Mouse (Mus musculus) hindbrain, embryonic 13.5 days (tissue): ENCODE measurements around the gene Cfap161. TPM values are rescaled to one million over a fixed set of nuclear protein-coding genes. Genes with fewer than 3 reads are reported as not detected.
A peak's percentile ranks its signal among the peaks of the same experiment; 100 is the strongest.

Experiments
- ATAC-seq: fragments of 200-750 bp; cut with Nextera tagmentation; 2 replicates; pipeline ENCODE4 v1.8.0; 2017; ENCODE audit warnings: moderate TSS enrichment; ENCODE audit not compliant: low FRiP score
- H3K27ac ChIP-seq: fragments of 300-500 bp; sonication (generic); 2 replicates; pipeline ENCODE4 v1.5.1; 2015; ENCODE audit warnings: inconsistent platforms, mild to moderate bottlenecking, moderate library complexity
- H3K27me3 ChIP-seq: fragments of 300-500 bp; sonication (generic); 2 replicates; pipeline ENCODE4 v1.6.1; 2015; ENCODE audit warnings: mild to moderate bottlenecking, inconsistent platforms
- H3K36me3 ChIP-seq: fragments of 300-500 bp; sonication (generic); 2 replicates; pipeline ENCODE4 v1.6.1; 2015; ENCODE audit warnings: mild to moderate bottlenecking, inconsistent platforms
- H3K4me1 ChIP-seq: fragments of 300-500 bp; sonication (generic); replicated peaks from 2 replicates; pipeline ENCODE4 v1.6.1; 2015; ENCODE audit warnings: inconsistent platforms
- H3K4me2 ChIP-seq: fragments of 300-500 bp; sonication (generic); 2 replicates; pipeline ENCODE4 v1.6.1; 2015; ENCODE audit warnings: inconsistent platforms, mild to moderate bottlenecking, moderate library complexity
- H3K4me3 ChIP-seq: fragments of 300-500 bp; sonication (generic); 2 replicates; pipeline ENCODE4 v1.5.1; 2015; ENCODE audit warnings: mild to moderate bottlenecking, inconsistent platforms
- H3K9ac ChIP-seq: fragments of 300-500 bp; sonication (generic); 2 replicates; pipeline ENCODE4 v1.6.1; 2015; ENCODE audit warnings: mild to moderate bottlenecking, inconsistent platforms
- H3K9me3 ChIP-seq: fragments of 300-500 bp; sonication (generic); 2 replicates; pipeline ENCODE4 v1.6.1; 2016; ENCODE audit warnings: inconsistent platforms
- WGBS: fragments of 180-500 bp; shearing (Covaris S2); methylation state at CpG from one replicate; pipeline ENCODE4 v1.1.7; 2015; 5-methylcytosine and 5-hydroxymethylcytosine counted together
- polyA plus RNA-seq: library from polyadenylated mRNA; unstranded; fragments of >200 nt; fragmentation: Nextera tagmentation; extraction: Ambion mirVana; gene quantifications from 2 replicates; pipeline ENCODE4 v1.2.1, GENCODE M21; 2015

Gene Cfap161
- polyA plus RNA-seq, 1 experiment from 2014 or later, result 1.6 TPM

- Histone ChIP-seq H3K36me3 (no peaks in the 10 kb centered on the region), H3K4me2 (no peak overlapping the region), H3K27ac (no peak overlapping the region), H3K4me3 (no peak overlapping the region), H3K4me1 (peaks cover 4% of the 10 kb centered on the region; the same call in 1 of the 2 replicates), H3K9me3 (no peaks in the 10 kb centered on the region), H3K9ac (no peak overlapping the region), H3K27me3 (no peaks in the 10 kb centered on the region)
- ATAC-seq, result no peak
- 71% methylated on average over 1 of the region's 1 CpGs for WGBS
Observed at GRCm38 (mm10) chr7:83751055-83751454, 43.6 kb downstream of the Cfap161 start.

- WGBS, result 77% methylated on average over 1 of the region's 1 CpGs
- Histone ChIP-seq H3K9me3 (no peaks in the 10 kb centered on the region), H3K9ac (no peak overlapping the region), H3K4me3 (no peak overlapping the region), H3K4me1 (peaks cover 12% of the 10 kb centered on the region), H3K27me3 (no peaks in the 10 kb centered on the region), H3K27ac (no peak overlapping the region), H3K4me2 (no peak overlapping the region), H3K36me3 (no peaks in the 10 kb centered on the region)
- ATAC-seq, result no peak
Observed at GRCm38 (mm10) chr7:83748405-83748804, 46.3 kb downstream of the Cfap161 start.

GRCm38 (mm10) chr7:83746107-83746687, 48.5 kb downstream of the Cfap161 start:
- Histone ChIP-seq H3K36me3 (no peaks in the 10 kb centered on the region), H3K27me3 (no peaks in the 10 kb centered on the region), H3K27ac (no peak overlapping the region), H3K4me2 (peak overlapping the region; percentile 15; the same call in 1 of the 2 replicates), H3K9me3 (no peaks in the 10 kb centered on the region), H3K4me3 (no peak overlapping the region), H3K4me1 (peaks cover 12% of the 10 kb centered on the region), H3K9ac (no peak overlapping the region)
- ATAC-seq, result no peak
- 60% methylated on average over 8 of the region's 8 CpGs for WGBS

- Histone ChIP-seq H3K4me1 (peaks cover 12% of the 10 kb centered on the region), H3K4me3 (no peak within 1 kb of the TSS), H3K9ac (no peak within 1 kb of the TSS), H3K4me2 (peak within 1 kb of the TSS; percentile 19), H3K36me3 (no peaks in the 10 kb centered on the region), H3K27me3 (no peaks in the 10 kb centered on the region), H3K9me3 (no peaks in the 10 kb centered on the region), H3K27ac (no peak within 1 kb of the TSS)
- WGBS, result 51% methylated on average over 20 of the region's 20 CpGs
- ATAC-seq, result no peak
Observed at GRCm38 (mm10) chr7:83745413-83746106, 49.1 kb downstream of the Cfap161 start, which contains the start of gene Il16. Gene Il16, minus strand, starts transcription at chr7:83745726.

GRCm38 (mm10) chr7:83745065-83745412, 49.6 kb downstream of the Cfap161 start:
- Histone ChIP-seq H3K27me3 (no peaks in the 10 kb centered on the region), H3K4me2 (no peak overlapping the region; the same call in 1 of the 2 replicates), H3K4me1 (peaks cover 12% of the 10 kb centered on the region), H3K9ac (no peak overlapping the region), H3K9me3 (no peaks in the 10 kb centered on the region), H3K4me3 (no peak overlapping the region), H3K27ac (no peak overlapping the region), H3K36me3 (no peaks in the 10 kb centered on the region)
- no peak for ATAC-seq
- WGBS, result 81% methylated on average over 9 of the region's 9 CpGs

GRCm38 (mm10) chr7:83744250-83744649, 50.4 kb downstream of the Cfap161 start:
- Histone ChIP-seq H3K4me1 (peaks cover 12% of the 10 kb centered on the region), H3K4me2 (no peak overlapping the region), H3K36me3 (no peaks in the 10 kb centered on the region), H3K27me3 (no peaks in the 10 kb centered on the region), H3K9ac (no peak overlapping the region), H3K4me3 (no peak overlapping the region), H3K9me3 (no peaks in the 10 kb centered on the region), H3K27ac (no peak overlapping the region)
- ATAC-seq, result peak; percentile 36; the same call in 1 of the 2 replicates
- WGBS, result 73% methylated on average over 4 of the region's 4 CpGs

GRCm38 (mm10) chr7:83742690-83743089, 52.0 kb downstream of the Cfap161 start:
- WGBS, result 65% methylated on average over 3 of the region's 3 CpGs
- H3K36me3 ChIP-seq, result no peaks in the 10 kb centered on the region
- H3K4me2 ChIP-seq, result no peak overlapping the region
- H3K4me1 ChIP-seq, result peaks cover 12% of the 10 kb centered on the region
- no peaks in the 10 kb centered on the region for H3K9me3 ChIP-seq
- no peak overlapping the region for H3K4me3 ChIP-seq
- ATAC-seq, result no peak
- H3K27ac ChIP-seq, result no peak overlapping the region
- no peaks in the 10 kb centered on the region for H3K27me3 ChIP-seq
- no peak overlapping the region for H3K9ac ChIP-seq

GRCm38 (mm10) chr7:83742026-83742425, 52.7 kb downstream of the Cfap161 start:
- H3K9ac ChIP-seq, result no peak overlapping the region
- no peaks in the 10 kb centered on the region for H3K9me3 ChIP-seq
- H3K27me3 ChIP-seq, result no peaks in the 10 kb centered on the region
- H3K4me2 ChIP-seq, result no peak overlapping the region
- H3K36me3 ChIP-seq, result no peaks in the 10 kb centered on the region
- H3K27ac ChIP-seq, result no peak overlapping the region
- H3K4me3 ChIP-seq, result no peak overlapping the region
- no peak for ATAC-seq
- WGBS, result 76% methylated on average over 2 of the region's 2 CpGs
- peaks cover 12% of the 10 kb centered on the region for H3K4me1 ChIP-seq

GRCm38 (mm10) chr7:83739680-83740310, 54.9 kb downstream of the Cfap161 start:
- H3K27me3 ChIP-seq, result no peaks in the 10 kb centered on the region
- 57% methylated on average over 7 of the region's 7 CpGs for WGBS
- no peak overlapping the region for H3K4me2 ChIP-seq
- H3K36me3 ChIP-seq, result no peaks in the 10 kb centered on the region
- no peak for ATAC-seq
- H3K4me3 ChIP-seq, result no peak overlapping the region
- no peaks in the 10 kb centered on the region for H3K4me1 ChIP-seq
- H3K27ac ChIP-seq, result no peak overlapping the region
- H3K9ac ChIP-seq, result no peak overlapping the region
- H3K9me3 ChIP-seq, result no peaks in the 10 kb centered on the region

GRCm38 (mm10) chr7:83738623-83739462, 55.8 kb downstream of the Cfap161 start:
- H3K27me3 ChIP-seq, result no peaks in the 10 kb centered on the region
- H3K27ac ChIP-seq, result no peak overlapping the region
- ATAC-seq, result no peak
- no peak overlapping the region for H3K9ac ChIP-seq
- no peak overlapping the region for H3K4me2 ChIP-seq
- H3K9me3 ChIP-seq, result no peaks in the 10 kb centered on the region
- H3K4me1 ChIP-seq, result no peaks in the 10 kb centered on the region
- H3K4me3 ChIP-seq, result no peak overlapping the region
- H3K36me3 ChIP-seq, result no peaks in the 10 kb centered on the region
- WGBS, result 86% methylated on average over 10 of the region's 10 CpGs

GRCm38 (mm10) chr7:83737914-83738490, 56.7 kb downstream of the Cfap161 start:
- WGBS, result 72% methylated on average over 6 of the region's 6 CpGs
- no peaks in the 10 kb centered on the region for H3K9me3 ChIP-seq

More at GRCm38 (mm10) chr7:83737914-83738490, 56.7 kb downstream of the Cfap161 start:
- Histone ChIP-seq H3K9ac (no peak overlapping the region), H3K27me3 (no peaks in the 10 kb centered on the region), H3K36me3 (no peaks in the 10 kb centered on the region), H3K4me2 (no peak overlapping the region), H3K4me3 (no peak overlapping the region), H3K4me1 (no peaks in the 10 kb centered on the region), H3K27ac (no peak overlapping the region)
- ATAC-seq, result no peak
